Mouse (Mus musculus) testis, postnatal 14 days (tissue): ENCODE results near the gene Vbp1.
A peak's percentile ranks its signal among the peaks of the same experiment; 100 is the strongest.

Experiments used
- DNase-seq: peaks from one replicate; pipeline ENCODE4 v3.0.0; 2021; ENCODE audit warnings: low spot score

The Vbp1 gene

DNA sequence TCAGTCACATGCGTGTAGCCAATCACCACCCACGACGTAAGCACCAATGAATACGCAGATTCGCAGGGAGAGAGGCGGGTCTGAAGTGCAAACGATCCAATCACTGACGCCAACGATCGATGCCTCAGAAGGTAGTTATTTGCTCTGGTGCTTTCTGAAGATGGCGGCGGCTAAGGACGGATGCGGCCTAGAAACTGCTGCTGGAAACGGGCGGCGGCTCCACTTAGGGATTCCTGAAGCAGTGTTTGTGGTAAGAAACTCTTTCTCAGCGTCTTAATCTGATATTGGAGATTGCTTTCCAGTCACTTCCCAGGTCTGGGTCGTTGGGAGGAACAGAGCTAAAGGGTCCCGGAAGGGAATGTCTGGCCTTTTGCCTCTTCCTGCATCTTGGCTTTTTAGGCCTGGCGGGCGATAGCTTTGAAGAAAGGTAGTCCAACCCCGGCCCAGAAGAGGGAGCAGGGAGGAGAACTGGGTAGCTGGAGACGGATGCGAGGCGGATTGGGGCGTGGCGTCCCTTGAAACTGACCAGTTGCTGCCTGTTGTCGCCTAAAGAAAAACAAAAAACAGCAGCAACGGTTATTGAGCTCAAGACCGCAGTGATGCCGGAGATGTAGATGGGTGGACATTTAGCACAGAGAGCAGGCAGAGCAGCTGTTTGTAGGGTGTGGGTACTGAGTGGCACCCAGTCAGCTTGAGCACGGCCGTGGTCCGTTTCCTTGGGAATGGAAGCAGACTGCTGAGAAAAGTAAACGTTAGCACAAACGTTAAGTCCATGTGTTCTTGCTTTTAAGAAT lies at the start of gene Vbp1:
Gene Vbp1 (plus strand): TSS at position 121 of the 794 bp plus-strand sequence.
- DNase-seq = peak; percentile 90

DNA sequence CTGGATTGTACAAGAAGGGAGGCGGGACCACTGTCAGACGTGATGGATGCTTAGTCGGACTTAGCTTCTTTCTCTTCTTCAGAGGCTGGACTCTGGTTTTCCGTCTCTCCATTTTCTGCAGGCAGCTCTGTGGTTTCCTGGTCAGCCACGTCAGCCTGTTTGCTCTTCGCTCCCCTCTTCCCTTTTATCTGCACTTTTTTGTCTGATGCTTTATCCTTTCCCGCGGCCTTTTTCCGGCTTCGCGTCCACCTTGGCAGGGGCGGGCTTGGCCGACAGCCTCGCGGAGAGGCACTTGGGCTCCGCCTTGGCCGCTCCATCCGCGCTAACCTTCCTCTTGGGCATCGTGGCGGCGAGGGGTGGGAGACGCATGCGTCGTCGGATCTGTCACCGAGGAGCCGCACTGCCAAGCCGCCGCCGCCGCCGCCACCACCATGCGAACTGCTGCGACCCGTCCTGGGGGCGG lies 38.9 kb upstream of the Vbp1 start:
- peak; percentile 55 for DNase-seq

DNA sequence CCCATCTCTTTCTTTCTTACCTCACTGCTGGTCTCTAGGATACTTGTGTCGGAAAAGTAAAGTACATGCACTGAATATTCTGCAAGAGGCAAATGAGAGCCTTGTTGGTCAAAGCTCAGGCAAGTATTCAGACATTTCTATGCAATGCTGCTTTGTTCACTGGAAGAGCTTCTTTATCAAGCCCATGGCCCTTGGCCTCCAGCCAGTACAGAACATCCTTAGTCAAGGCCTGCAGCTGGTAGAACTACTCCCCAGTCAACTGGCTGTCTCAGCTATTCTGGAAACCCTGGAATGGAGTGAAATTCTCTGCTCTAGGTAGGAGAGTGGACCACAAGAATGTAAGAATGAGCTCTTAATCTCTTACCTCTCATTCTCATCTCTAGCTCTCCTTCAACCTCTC lies 24.2 kb upstream of the Vbp1 start:
- peak; percentile 26 for DNase-seq

DNA sequence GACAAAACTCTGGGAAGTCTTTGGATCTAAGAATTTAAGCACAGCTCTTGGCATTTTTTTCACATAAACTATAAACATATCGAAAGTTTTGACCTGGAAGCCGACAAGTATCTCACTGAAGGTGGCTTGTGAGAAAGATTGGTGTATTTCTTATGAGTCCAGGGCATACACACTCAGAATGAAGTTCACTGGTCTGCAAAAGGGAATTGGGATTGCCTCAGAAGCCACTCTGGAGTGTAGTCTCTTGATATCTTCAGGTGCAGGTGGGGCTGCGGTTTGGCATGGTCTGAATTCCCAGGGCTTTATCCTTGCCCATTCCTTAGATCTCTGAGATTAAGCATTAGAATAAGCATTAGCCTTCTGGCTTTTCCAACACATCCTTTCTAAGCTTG lies 316 bp upstream of the Vbp1 start:
- DNase-seq = no peak

DNA sequence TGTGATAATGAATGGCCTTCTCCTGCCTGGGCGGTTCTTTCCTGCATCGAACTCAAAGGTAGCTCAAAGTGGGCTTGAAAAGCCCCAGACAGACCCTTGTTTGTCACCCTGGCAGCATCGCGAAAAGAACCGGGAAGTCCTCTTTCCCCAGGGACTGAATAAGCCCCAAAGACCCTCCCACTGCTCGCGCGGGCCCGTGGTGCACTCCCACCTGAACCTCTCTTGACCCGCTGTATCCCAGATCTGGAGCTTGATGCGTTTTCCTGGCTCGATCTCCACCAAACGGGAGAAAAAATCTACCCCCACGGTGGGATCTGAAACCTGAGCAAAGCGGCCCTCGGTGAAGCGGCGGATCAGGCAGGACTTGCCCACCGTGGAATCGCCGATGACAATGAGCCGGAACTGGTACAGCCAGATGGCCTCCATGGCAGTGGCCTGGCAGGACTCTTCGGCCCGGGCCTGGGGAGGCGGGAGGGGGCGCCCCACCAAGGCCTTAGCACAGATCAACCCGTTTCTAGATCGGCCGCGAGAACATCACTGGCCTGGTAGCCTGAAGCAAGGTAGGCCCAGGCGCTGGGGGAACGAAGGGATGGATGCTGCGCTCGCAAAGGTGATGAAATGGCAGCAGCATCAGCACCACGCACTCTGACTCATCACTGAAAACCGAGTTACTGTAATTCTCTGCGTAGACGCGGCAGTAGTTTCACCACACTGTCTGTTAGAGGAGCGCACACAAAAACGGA lies 63.7 kb downstream of the Vbp1 start, which contains the start of gene Rab39b:
Gene Rab39b (minus strand): TSS at position 650 of the 743 bp plus-strand sequence.
- DNase-seq = peak; percentile 20

DNA sequence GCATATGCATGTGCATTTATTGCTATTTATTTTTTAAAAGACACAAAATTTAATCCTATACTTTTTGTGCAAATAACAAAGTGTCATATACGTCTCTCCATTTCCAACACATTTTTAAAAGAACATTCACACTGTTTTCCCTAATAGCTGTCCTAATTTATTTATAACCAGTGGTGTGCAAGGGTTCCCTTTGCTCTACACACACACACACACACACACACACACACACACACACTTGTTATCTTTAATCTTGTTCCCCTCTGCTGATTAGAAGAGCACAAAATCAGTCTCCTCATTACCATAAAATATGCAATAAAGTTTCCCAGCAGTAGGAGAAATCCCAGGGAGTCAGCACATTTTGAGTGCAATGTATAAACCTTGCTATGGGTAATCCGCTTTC lies 64.4 kb downstream of the Vbp1 start:
- no peak for DNase-seq
